In the genomic region with DNA sequence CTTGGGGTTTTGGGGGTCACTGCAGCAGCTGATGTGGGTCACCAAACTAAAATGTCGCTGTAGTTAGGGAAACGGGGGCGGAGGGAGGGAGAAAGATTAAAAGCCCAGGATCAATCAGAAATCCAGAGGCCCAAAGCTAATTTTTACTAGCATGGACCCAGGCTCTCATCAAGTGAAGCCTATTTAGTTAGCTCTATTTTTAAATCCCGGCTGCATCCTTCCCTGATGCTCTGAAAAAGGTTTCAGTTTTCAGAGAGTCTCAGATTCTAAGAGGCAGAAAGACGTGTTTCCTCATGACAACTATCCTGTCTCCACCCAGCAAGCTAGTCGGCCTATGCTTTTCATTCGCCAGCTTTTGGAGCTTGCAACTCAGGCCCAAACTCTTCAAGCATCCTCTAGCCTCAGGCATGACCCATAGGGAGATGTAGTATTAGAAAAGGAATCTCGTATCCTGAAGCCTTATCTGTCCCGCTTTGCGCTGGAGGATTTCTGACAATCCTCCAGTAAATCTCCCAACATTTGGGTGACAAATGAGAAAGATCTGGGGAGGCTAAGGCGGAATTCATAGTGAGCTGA, we compare ENCODE assay signal across 23 mouse cellular contexts. TPM values are rescaled to one million over a fixed set of nuclear protein-coding genes. Genes with fewer than 3 reads are reported as not detected.
A peak's percentile ranks its signal among the peaks of the same experiment; 100 is the strongest.
DNase-seq lines count a peak whose midpoint lies in the region; ATAC-seq and TF ChIP-seq lines count a peak whose summit lies in the region.
"Had no signal": no experiment of that assay in that cellular context is flagged by ENCODE, and none has a peak within 500 bp of the region (broad histone marks: within the 10 kb centered on the region; RNA-seq: fewer than 3 reads in every experiment).

No protein-coding gene starts in this region.

- no peak overlapping the region for H3K4me3 ChIP-seq in heart, embryonic 10.5 days
- no peak overlapping the region for H3K4me3 ChIP-seq in heart, adult 2 months
- H3K4me3 ChIP-seq in neural tube, embryonic 15.5 days (replicated peaks) = no peak overlapping the region
- H3K4me3 ChIP-seq: limb, embryonic 15.5 days; midbrain, embryonic 12.5 days had no signal

- no peak overlapping the region for H3K9ac ChIP-seq in heart, adult 2 months (ENCODE audit: low read depth, low read length)
- no peak overlapping the region for H3K9ac ChIP-seq in neural tube, embryonic 15.5 days (replicated peaks)
- H3K9ac ChIP-seq: limb, embryonic 15.5 days; liver, postnatal 0 days; midbrain, embryonic 12.5 days had no signal

- no peak overlapping the region for H3K4me2 ChIP-seq in neural tube, embryonic 15.5 days
- H3K4me2 ChIP-seq: midbrain, embryonic 12.5 days had no signal

- H3K4me1 ChIP-seq in heart, embryonic 10.5 days = peaks cover 25% of the 10 kb centered on the region
- H3K4me1 ChIP-seq in heart, adult 2 months (ENCODE audit: control insufficient read depth, insufficient read depth, low read length) = no peaks in the 10 kb centered on the region
- H3K4me1 ChIP-seq in neural tube, embryonic 15.5 days = peaks cover 20% of the 10 kb centered on the region

- H3K79me2 ChIP-seq in heart, adult 2 months (replicated peaks; ENCODE audit: control insufficient read depth, insufficient read depth, low read length) = no peaks in the 10 kb centered on the region

- no peaks in the 10 kb centered on the region for H3K36me3 ChIP-seq in heart, embryonic 10.5 days
- no peaks in the 10 kb centered on the region for H3K36me3 ChIP-seq in heart, adult 2 months (ENCODE audit: control insufficient read depth, insufficient read depth, low read length)
- H3K36me3 ChIP-seq in neural tube, embryonic 15.5 days = no peaks in the 10 kb centered on the region
- H3K36me3 ChIP-seq: G1E; limb, embryonic 15.5 days; midbrain, embryonic 12.5 days had no signal

- no peaks in the 10 kb centered on the region for H3K9me3 ChIP-seq in heart, embryonic 10.5 days
- no peaks in the 10 kb centered on the region for H3K9me3 ChIP-seq in neural tube, embryonic 15.5 days (replicated peaks)
- H3K9me3 ChIP-seq: G1E; limb, embryonic 15.5 days; midbrain, embryonic 12.5 days had no signal

- TF ChIP-seq POLR2A in heart, adult 2 months (IDR thresholded peaks at IDR 0.05; ENCODE audit: insufficient read depth, low read depth, low read length) = no peak

- no peak for TF ChIP-seq EP300 in heart, adult 2 months (IDR thresholded peaks at IDR 0.05; ENCODE audit: insufficient read depth, low read depth, low read length)

- 2% methylated on average over 11 of the region's 11 CpGs for WGBS in heart, embryonic 10.5 days
- 8% methylated on average over 11 of the region's 11 CpGs for WGBS in heart, adult 2 months
- 3% methylated on average over 11 of the region's 11 CpGs for WGBS in neural tube, embryonic 15.5 days

- DNase-seq in heart, embryonic 10.5 days (ENCODE audit: low spot score) = peak; percentile 72
- DNase-seq in heart, adult 2 months = no peak
- peak; percentile 60 for DNase-seq in neural tube, embryonic 10.5 days (ENCODE audit: extremely low spot score, low spot score)
- peak; percentile 35 for DNase-seq in embryo, embryonic 11 days
- DNase-seq in left cerebral cortex, postnatal 36 days (ENCODE audit: low spot score in 2 of 2) = no peak
- DNase-seq in heart, postnatal 36 days = no peak
- DNase-seq: adrenal gland, adult 2 months; cerebellum, adult 11 months; gastrocnemius, postnatal 14 days; heart, postnatal 14 days; kidney, adult 9 months; kidney, postnatal 36 days; liver, postnatal 0 days; right cerebral cortex, postnatal 25 days had no signal

- no peak for ATAC-seq in neural tube, embryonic 15.5 days (ENCODE audit: low FRiP score)
- ATAC-seq: liver, postnatal 0 days had no signal

- intact Hi-C loops in heart, adult 2 months (cut with DNase I) = no loop called here
- intact Hi-C loops in left cerebral cortex, postnatal 36 days (cut with DNase I) = no loop called here
- intact Hi-C loops in heart, postnatal 36 days (cut with DNase I) = loop anchor here (5.0 kb wide), 1 partner anchor 101 kb away; no protein-coding TSS in a partner anchor

- peaks cover 99% of the 10 kb centered on the region for H3K27me3 ChIP-seq in heart, embryonic 10.5 days (ENCODE audit: insufficient read depth, poor library complexity, severe bottlenecking)
- peaks cover 34% of the 10 kb centered on the region for H3K27me3 ChIP-seq in heart, adult 2 months (ENCODE audit: control insufficient read depth, insufficient read depth, low read length)
- H3K27me3 ChIP-seq in neural tube, embryonic 15.5 days (replicated peaks) = peaks cover 91% of the 10 kb centered on the region

- no peak for TF ChIP-seq CTCF in heart, adult 2 months (IDR thresholded peaks at IDR 0.05)

- no peak overlapping the region for H3K27ac ChIP-seq in heart, embryonic 10.5 days
- H3K27ac ChIP-seq in heart, adult 2 months = no peak overlapping the region
- no peak overlapping the region for H3K27ac ChIP-seq in neural tube, embryonic 15.5 days (replicated peaks)
- H3K27ac ChIP-seq: limb, embryonic 15.5 days; midbrain, embryonic 12.5 days had no signal

RNA-seq across cellular contexts. Expression of a gene that starts 0.3 kb away (rescaled TPM):
- 4.3 and 4.8 TPM in 2 replicates for polyA plus RNA-seq in heart, embryonic 10.5 days (2016; fragmentation: Nextera tagmentation; extraction: Ambion mirVana)
- under 1 TPM; 0.30 to 0.47 TPM for total RNA-seq in heart, adult 2 months (2021)
- 0.23 TPM in 1 of 2 replicates, not detected in the other for polyA plus RNA-seq in heart, adult 2 months (2012; rRNA removed)
- 7.4 and 9.7 TPM in 2 replicates for polyA plus RNA-seq in neural tube, embryonic 15.5 days (2015; fragmentation: Nextera tagmentation; extraction: Ambion mirVana)
- 10 to 100 TPM in 1 of 2 experiments, 1 to 10 TPM in 1; 4.1 to 11.0 TPM for total RNA-seq in left cerebral cortex, postnatal 36 days (2021)
- under 1 TPM; 0.14 to 0.57 TPM for total RNA-seq in heart, postnatal 36 days (2021)
- polyA plus RNA-seq: adrenal gland, adult 2 months; C2C12; G1E had no signal

RNA-seq across cellular contexts. Expression of a gene that starts 1.2 kb away (rescaled TPM):
- polyA plus RNA-seq in heart, embryonic 10.5 days (2016; fragmentation: Nextera tagmentation; extraction: Ambion mirVana) = not detected in 2 replicates
- total RNA-seq in heart, adult 2 months (2021) = not detected
- polyA plus RNA-seq in heart, adult 2 months (2012; rRNA removed) = not detected in 2 replicates
- polyA plus RNA-seq in neural tube, embryonic 15.5 days (2015; fragmentation: Nextera tagmentation; extraction: Ambion mirVana) = not detected in 2 replicates
- not detected for total RNA-seq in left cerebral cortex, postnatal 36 days (2021)
- not detected for total RNA-seq in heart, postnatal 36 days (2021)
- total RNA-seq: adrenal gland, adult 2 months; gastrocnemius, postnatal 14 days; heart, postnatal 14 days; layer of hippocampus, postnatal 10 days; left cerebral cortex, postnatal 14 days had no signal
- polyA plus RNA-seq: adrenal gland, adult 2 months; C2C12; G1E; heart, embryonic 11.5 days; limb, embryonic 15.5 days; liver, postnatal 0 days; midbrain, embryonic 12.5 days; stomach, embryonic 16.5 days had no signal

Comparison
In these comparisons a context has a peak if more than half of its experiments do, and no peak if none do; other contexts are left out.
1. DNase-seq: peak in heart, embryonic 10.5 days (single experiment), neural tube, embryonic 10.5 days (single experiment) and embryo, embryonic 11 days (single experiment); none in heart, adult 2 months (0 of 2), left cerebral cortex, postnatal 36 days (0 of 2) and heart, postnatal 36 days (0 of 2).